Mouse (Mus musculus) ES-E14 (cell line): Measurements from ENCODE around the gene Nrxn3.

Source experiments
- CHD2 ChIP-seq: IDR thresholded peaks from 2 replicates; pipeline ENCODE4 v1.6.1; 2014; ENCODE audit warnings: mild to moderate bottlenecking, low read depth, low read length, inconsistent platforms
- HCFC1 ChIP-seq: IDR thresholded peaks from 2 replicates; pipeline ENCODE4 v1.6.1; 2012; ENCODE audit warnings: low read length, inconsistent platforms, borderline replicate concordance; ENCODE audit not compliant: insufficient read depth
- ZNF384 ChIP-seq: IDR thresholded peaks from 2 replicates; pipeline ENCODE4 v1.6.1; 2012; ENCODE audit warnings: low read depth, low read length, inconsistent platforms

DNA sequence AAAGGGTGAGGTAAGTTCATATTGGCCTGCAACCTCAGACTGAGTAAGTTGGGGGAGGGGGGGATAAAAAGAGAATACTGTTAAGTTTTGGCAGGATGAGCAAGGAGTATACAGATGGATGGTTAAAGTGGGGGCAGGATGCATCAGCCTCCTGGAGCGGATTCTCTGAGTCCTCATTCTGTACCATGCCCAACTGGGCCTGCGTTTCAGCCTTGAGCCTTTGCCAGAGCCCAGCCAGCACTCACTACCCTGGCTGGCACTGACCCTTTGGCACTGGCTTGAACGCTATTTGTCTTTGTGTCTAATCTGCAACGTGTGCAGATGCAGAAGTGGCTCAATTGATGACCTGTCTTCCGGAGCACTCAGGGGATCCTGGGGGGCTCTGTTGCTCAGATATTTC, 24.1 kb downstream of the Nrxn3 start:
- TF ChIP-seq HCFC1 = no peak
- TF ChIP-seq ZNF384 = no peak
- no peak for TF ChIP-seq CHD2
